Mouse (Mus musculus) kidney, adult 11 months (tissue): ENCODE measurements around the gene Pwwp2b.
A peak's percentile ranks its signal among the peaks of the same experiment; 100 is the strongest.

ENCODE experiments used
- DNase-seq: peaks from one replicate; pipeline ENCODE4 v3.0.0; 2022

Pwwp2b gene

DNA sequence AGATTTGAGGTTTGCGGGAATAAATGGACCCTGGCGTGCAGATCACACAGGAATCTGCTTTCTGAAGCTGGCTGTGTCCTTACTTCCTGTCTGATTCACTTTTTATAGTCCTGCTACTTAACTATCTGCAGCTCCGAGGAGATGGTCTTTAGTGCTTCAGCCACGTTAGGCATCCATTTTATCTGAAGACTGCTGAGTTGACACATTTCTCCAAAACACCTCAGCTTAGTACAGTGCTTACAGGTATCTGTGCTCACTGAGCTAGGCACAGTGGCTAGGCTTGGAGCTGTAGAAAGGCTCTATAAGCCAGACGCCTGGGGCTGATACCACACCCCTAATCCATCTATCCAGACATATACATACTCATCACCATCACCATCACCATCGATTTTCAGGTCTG, 17.4 kb downstream of the Pwwp2b start:
- DNase-seq = no peak

DNA sequence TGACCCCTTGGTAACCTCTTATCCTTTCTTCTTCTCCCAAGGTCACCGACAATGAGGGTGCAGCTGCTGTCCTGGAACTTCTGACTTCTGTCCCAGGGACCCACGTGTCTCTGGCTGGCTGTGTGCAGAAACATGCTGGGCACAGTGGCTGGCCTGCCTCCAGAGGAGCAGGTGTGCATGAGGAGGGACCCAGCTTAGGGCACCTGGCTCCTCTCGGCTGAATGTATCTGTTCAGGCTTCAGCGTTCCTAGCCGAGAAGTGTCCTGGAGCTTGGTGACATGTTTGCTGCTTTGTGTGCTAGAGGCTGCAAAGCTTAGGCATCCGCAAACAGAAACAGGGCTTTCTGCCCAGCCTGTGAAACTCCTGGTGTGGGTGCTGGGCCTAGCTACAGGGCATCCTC, 18.1 kb downstream of the Pwwp2b start:
- no peak for DNase-seq

DNA sequence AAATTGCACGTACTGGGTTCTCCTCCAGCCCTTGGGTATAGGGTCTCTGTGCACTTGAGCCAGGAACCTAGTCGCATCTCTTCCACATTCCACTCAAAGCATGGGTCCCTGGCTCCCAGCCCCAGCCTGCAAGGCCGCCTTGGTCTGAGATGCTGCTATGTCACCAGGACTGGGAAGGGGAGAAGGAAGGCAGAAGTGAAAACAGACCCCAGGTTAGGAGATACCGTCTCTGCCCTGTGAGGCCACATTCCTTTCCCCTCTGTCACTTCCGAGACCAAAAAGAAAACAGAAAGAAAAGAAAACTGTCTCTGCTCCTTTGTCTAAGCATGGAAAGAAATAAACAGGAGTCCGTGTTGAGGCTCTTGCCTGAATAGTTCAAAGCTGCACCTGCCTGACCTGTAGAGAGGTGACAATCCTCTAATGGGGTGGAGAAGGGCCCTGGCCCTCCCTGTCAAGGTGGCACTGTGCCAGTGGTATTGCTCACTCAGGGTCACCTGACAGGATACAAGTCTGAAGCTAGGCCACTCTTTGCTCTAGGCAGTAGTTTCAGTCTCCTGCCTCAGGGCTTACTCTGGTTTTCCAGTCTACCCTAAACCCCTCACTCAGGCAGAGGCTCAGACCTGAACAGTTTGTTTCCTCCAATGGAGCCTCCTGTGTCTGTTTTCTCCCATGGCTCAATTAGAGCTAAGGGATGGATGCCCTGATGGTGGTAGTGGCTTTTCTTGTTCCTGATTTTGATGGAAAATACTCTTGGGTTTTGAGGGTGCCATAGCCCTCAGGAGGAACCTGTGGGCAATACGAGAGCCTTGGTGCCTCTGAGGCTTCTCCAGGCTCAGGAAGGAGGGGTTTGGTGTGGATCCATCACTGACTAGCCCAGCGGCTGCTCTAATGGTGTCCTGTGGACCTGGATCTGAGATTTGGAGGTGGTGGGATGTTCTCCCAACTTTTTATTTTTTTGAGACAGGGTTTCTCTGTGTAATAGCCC, 18.9 kb downstream of the Pwwp2b start:
- DNase-seq = no peak

DNA sequence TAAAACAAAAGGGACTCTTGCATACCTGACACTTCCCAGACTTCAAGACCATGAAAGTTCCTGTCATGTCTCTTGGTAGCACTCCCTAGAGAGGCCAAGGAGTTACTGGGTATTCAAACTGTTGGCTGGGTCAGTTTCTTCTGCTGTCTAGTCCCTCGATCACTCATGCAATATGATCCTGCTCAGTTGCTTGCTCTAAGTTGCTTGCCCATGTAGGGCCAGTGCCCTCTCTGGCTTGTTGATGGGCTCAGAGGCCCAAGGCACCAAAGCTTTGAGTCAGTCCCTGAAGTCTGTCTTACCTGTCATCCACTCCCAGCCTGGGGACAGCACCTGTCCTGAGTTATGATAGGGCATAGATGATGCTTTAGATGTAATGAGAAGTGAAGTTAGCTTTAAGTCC, 22.5 kb downstream of the Pwwp2b start:
- DNase-seq = no peak

DNA sequence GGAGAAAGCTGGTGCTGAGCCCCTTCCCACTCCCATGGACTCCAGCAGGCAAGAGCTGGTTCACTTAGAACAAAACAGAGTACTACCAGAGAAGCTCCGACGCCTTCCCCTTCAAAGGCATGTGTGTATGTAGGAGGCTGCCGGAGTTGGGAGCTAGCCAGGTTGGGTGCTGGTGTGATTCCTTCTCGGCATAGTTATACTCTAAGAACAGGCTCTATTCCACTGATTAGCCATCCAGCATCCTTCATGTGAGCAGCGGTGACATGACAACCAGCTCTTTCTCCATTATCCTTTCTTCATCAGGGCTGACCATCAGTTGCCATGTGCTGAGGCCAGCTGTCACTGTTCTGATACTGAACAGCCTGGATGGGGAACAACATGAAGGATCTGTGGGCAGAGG, 23.6 kb downstream of the Pwwp2b start:
- DNase-seq = no peak

DNA sequence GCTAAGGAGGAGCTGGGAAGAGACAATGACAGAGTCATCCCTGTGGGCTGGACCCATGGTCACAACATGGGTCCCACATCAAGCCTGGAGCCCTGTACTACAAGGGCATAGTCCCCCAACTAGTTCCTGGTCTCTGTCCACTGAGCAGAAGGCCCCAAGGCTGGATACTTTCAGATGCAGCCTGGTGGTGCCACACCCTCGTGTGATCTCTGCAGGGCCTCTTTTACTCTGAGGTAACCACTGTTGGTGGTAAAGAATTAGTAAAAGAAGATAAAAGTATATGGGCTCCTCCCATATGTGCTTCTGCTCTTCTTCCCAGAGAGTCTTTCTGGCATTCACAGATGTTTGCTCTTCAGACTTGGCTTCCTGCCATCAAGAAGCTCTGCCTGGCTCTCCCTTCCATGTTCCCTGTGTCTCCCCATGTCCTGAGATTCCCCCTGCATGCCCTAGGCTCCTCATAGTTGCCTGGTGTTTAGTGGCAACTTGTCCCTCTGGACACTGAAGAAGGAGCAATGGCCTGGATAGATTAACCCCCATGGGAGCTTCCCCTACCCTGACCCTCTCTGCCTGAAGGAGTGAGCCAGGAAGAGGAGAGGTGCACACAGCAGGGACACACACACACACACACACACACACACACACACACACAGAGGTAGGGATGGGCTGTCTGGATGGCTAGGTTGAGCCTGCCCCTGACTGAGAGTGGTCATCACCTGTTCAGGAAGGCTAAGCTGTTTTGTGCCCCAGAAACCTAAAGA, 24.5 kb downstream of the Pwwp2b start:
- DNase-seq = no peak

DNA sequence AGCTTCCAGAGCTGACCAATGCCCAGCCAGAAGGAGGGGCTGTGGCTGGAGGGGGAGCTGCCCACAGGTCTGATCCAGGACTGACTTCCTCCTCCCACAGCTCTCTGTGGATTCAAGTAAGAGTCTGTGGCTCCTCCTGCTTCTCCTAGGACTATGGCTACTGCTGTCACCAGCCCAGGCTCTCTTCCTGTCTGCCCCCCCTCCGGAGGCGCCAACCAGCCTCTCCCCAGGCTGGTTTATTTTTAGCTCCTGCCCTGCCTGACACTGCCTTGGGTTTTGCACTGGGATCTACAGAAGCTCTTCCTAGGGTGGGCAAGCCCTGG, 25.1 kb downstream of the Pwwp2b start:
- DNase-seq = peak; percentile 69

DNA sequence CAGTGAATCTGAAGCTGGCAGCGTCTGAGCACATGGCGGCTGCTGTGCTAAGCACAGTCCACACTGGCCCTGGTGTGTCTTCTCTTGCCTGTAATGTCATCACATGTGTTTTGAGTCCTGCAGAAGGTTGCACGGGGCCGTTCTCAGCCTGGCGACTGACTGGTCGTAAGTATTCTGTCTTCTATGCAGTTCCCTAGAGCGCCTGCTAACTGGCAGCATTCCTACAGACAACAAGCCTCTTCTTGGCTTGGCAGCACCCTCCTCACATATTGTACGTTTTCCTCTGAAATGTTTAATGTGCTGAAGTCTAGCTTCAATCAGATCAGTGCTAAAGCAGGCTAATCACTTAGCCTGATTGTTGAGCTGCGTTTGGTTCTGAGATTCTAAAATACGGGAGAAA, 27.3 kb downstream of the Pwwp2b start:
- no peak for DNase-seq

DNA sequence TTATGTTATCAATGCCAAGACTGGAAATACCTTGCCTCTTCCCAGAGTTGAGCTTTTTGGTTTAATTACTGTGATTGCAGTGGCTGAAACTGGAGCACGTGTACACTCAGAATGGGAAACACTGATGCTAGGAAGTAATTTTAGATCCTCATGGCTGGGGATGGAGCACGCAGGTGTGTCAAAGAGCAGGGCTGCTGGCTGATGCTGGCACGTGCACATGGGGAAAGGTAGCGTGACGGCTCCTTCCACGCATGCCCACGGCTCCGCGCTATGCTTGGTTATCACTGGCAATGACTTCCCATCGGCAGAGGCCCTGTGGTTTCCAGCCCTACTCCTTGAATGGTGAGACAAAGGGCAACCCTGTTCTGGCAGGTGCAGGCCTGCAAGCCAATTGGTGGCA, 27.9 kb downstream of the Pwwp2b start:
- DNase-seq = no peak

DNA sequence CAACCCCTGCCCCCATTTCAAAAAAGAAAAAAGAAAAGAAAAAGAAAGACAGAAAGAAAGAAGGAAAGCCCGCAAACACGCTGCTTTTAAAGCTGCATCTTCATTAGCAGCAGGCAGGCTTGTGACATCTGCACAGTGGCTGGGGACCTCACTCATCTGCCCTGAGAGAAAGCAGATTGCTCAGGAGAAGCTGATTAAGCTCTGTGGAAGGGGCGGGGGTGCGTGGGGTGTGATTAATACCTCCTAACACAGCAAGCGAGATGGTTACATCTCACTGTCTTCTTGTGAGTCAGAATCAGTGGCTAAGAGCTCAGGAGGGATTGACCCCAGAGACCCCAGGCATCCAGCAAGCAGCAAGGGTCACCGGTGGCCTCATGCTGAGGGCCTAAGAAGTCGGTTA, 29.3 kb downstream of the Pwwp2b start:
- no peak for DNase-seq

DNA sequence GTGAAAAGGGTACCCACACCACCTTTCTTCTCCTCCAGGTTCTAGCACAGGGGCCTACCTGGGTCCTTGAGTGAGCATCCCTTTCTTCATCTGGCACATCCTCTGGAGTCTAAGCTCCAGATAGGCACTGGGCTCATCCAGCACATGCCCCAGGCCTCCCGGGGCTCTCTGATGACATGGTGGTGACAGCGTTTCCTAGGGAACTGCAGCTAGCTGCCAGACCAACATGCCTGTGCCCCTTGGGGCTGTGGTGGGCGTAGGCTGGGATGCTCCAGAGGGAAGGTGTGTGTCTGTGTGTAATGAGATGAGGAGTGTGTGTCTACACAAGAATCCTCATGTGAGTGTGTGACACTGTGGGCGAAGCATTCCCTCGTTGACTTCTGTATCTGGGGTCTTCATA, 31.3 kb downstream of the Pwwp2b start:
- DNase-seq = no peak

DNA sequence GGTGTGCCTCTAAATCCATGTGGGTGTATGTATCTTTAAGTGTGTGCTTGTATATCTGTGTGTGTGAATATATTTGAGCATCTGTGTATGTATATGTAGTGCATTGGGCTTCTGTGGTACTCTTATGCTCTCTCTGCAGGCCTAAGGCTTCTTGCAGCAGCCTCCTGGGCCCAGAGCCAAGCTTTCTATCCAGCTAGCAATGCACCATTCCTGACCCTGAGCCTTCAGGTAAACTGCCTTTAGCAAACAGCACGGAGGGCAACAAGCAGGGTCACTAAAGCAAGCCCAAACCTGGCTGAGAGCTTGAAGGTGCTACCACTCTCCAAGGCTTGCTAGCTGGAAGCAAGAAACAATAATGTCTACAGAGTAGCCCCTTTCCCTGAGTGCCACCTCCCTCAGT, 31.8 kb downstream of the Pwwp2b start:
- DNase-seq = no peak

DNA sequence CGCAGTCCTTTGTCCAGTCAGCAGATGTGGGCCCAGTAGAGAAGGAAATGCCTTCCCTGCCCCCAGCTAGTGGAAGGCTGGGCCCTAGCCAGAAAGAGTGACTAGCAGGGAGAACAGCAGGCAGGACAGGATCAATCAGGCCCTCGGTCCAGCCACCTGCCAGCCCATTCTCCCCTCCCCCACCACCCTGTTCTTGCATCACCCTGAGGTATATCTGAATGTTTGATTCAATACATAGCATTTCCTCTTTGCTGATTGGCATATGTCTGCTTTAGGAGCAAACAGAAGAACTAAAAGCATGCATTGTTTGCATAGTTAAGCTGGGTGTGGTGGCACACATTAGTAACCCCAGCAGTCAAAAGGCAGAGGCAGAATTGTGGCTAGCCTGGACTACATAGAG, 32.9 kb downstream of the Pwwp2b start:
- DNase-seq = no peak

DNA sequence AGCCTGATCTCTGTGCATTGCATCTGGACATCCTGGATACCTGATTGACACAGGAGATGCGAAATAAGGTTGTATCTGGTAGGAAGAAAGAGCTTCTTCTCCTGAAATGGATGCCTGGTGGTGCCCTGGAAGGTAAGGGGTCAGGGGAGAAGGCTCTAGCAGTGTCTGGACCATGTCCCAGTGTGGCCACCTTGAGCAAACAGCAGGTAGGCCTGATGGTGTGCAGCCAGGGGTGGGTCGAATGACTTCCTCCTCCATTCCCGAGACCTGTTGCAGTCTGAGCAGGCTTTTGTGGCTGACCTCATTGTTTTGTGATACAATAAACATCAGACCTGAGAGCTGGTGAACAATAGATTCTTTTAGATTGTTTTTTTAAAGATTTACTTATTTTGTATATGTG, 33.8 kb downstream of the Pwwp2b start:
- DNase-seq = no peak

DNA sequence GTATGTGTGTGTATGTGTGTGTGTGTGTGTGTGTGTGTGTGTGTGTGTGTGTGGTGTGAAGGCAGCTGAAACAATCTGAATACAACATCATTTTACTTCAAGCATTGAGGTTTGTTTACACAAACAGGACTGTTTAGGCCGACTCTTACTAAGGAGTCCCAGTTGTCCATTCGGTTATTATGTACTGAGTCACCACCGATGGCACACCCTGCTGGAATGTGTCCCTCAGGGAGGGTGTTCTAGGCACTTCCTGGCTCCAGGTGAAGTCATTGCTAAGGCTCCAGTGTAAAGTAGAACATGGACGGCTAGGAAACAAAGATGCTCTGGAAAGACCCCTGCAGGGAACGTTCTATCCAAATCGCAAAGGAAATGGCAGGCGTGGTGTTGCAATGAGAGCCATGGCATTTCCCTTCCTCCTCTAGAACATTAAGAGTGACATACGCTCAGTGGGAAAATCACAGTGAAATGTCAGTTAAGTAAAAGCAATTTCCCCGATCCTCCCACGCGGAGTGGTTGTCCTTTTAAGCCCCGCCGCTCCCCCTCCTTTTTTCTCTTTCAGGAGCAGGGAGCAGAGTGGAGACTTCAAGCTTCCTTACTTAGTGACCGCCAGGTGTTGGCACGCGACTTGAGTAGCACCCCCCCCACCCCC, 37.1 kb downstream of the Pwwp2b start:
- DNase-seq = no peak

DNA sequence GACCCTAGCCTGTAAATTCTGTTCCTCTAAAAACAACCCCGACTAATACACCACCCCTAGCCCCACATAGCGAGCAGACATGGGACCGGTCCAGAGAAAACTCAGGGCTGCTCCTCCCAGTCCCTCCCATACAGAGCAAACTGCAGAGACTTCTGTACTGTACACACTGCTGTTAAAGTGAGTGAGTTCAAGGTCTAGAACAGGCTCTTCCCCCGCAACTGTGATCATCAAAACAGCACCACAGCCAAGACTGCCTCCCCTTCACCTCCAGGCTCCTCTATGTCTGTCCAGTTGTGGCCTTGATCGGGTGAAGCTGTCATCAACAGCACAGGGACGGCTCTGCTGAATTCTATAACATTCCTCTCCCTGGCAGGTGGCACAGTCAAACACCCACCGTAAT, 40.3 kb downstream of the Pwwp2b start:
- no peak for DNase-seq

DNA sequence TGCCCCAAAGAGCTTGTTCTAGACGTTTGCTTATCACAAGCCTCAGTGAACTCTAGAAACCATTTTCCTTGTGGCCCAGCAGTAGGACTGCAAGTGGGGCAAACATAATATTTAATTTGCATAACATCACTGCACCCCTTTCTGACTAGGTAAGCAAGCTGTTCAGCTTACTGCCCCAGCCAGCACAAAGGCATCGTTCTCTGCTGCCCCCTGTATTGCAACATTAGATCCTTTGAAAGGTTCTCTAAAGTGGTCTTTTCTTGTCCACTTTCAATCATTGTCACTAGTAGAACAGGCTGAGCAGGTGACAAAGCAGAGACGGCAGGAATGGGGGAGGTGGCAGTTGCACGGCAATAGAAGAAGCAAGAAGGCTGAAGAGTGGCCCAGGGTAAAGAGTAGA, 45.1 kb downstream of the Pwwp2b start:
- no peak for DNase-seq

DNA sequence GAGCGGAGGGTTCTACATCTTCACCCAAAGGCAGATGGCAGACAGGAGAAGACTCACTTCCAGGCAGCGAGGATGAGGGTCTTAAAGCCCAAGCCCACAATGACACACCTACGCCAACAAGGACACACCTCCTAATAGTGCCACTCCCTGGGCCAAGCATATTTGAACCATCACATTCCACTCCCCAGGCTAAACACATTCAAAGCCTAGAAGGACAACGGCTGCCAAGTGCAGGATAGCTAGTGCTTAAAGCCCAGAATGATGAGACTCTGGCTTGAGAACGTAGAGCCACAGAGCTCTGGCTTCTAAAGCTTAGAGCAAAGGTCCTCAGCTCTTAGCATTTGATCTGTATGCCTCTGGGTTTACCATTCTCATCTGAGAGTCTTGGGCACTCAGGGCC, 45.8 kb downstream of the Pwwp2b start:
- no peak for DNase-seq

DNA sequence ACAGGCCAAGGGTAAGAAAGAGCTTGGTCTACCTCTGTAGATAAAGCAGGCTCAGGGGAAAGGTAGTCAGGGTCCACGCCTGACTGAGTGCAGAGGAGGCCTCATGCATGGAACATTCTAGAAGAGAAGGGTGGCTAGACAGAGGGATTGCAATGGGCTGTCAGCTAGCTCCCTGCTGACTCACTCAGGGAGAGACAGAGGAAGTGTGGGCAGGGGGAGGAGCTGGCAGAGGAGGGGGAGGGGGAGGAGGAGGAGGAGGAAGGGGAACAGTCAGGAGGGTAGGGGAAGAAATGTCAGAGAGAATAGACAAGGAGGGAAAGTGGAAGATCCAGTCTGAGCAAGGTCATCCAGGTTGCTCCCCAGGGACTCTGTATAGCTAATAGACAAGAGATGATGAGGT, 47.4 kb downstream of the Pwwp2b start:
- no peak for DNase-seq

DNA sequence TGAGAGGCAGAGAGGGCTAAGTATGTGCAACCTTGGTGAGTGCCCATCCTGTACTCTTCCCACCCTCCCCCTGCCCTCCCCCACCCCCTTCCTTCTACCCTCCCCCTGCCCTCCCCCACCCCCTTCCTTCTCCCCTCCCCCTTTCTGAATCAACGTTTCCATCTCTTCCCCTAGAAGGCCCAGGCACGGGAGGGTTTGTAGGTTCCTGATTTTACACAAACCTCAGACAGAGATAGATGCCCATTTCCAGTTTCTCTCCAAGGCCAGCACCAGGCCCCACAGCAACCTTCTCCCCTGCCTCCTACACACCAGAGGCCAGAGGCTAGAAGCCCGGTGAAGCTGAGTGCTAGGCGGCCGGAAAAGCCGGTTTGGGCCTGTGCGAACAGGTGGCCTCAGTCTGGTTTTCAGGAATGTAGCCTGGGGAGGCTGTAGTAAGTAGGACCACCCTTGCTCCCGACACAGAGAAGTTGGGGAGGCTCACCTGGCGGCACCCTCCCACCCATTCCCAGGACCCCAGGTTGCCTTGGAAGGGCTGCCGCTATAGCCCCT, 48.3 kb downstream of the Pwwp2b start:
- peak; percentile 50 for DNase-seq

DNA sequence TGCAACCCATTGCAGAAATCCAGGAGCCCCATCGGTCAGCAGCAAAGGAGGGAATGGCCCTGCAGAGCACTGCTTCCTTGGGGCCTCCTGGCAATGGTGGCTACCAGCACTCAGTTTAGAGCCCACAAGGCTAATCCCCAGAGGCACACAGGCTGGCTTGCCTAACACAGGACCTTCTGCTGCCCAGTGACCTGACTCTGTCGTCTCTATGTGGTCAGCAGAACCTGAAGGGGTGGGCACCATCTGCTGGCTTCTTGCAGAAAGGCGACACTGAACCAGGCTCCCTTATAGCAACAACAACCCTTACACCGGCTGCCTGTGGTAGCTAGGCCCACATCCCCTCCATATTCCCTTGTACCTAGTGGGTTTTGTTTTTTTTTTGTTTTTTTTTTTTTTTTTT, 50.2 kb downstream of the Pwwp2b start:
- no peak for DNase-seq

DNA sequence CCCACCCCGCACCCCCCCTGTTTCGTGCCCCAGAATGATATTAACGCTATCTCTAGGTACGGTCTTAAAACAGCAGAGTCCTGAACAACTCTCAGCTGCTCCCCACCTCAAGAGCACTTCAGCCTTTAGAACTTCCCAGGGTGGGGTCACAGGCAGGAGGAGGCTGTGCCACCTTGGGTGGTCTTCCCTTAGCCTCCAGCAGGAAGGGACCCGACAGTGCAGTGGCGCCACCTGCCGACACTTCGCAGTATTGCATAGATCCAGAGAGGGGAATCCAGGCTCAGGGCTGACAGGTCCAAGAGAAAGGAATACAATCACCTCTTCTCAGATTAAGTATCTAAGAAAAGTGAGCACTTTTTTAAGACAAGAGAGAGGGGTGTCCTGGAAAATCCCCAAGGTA, 51.1 kb downstream of the Pwwp2b start:
- peak; percentile 52 for DNase-seq

DNA sequence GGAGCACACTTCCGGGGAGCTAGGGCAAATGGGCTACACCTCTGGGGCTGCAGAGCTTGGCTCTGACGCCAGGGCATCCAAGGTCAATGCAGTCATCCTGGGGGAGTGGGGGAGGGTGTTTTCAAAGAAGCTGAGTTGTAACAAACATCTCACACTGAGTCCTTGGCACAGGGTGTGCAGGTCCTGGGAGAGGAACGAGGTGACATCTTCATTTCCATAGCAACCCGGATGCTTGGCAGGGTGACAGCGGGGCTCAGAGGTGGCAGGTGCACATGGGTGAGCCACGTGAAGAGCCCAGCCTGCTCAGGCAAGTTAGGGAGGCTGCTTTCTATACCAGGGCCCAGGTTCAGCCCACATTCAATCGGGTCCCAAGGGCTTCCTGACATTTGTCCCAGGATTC, 52.1 kb downstream of the Pwwp2b start:
- DNase-seq = peak; percentile 80

DNA sequence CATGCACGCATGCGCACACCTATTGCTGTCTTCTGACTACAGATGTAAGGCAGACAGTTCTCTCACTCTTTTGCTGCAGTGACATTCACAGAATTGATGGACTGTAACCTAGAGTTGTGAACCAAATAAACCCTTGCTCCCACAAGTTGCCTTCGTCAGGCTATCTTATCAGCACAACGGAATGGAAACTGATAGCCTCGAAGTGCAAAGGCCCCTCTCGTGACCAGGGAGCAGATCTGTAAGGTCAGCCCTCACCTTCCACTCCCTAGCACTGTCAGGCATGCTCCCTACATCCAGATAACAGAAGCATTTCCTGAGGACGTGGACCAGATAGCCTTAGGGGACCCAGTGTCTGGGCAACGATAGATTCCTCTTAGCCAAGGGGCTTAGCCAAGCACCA, 53.2 kb downstream of the Pwwp2b start:
- no peak for DNase-seq
